Mouse (Mus musculus) megakaryocyte, embryonic 14.5 days (primary cell): ENCODE data around the gene Lrrtm3.

Experiments
- FLI1 ChIP-seq: IDR thresholded peaks from 2 replicates; pipeline ENCODE4 v1.6.1; 2012; ENCODE audit warnings: low read length, inconsistent platforms, mixed read lengths
- GATA1 ChIP-seq: IDR thresholded peaks from 3 replicates; pipeline ENCODE4 v1.6.1; 2012; ENCODE audit warnings: mixed read lengths, low read length, inconsistent platforms, borderline replicate concordance

DNA sequence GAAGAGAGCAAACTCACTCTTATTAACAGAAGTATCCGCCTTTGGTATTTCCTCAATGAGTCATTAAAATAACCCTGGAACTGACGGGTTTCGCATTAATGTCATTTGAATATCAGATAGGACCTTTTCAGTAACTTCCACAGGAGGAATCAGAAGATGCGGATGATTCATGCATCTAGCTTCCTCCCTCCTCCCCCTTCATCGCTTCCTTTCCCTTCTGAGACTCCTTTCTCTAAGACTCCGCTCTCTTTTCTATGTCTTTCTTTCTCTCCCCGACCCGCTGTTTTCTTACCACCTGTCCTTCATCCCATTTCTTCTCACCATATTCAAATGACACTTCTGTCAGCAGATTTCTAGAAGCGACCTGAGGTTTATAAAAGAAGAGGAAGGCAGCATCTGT, 88.1 kb downstream of the Lrrtm3 start:
- TF ChIP-seq FLI1 (no peak), GATA1 (no peak)
